Mouse (Mus musculus) liver, embryonic 14.5 days (tissue): ENCODE measurements around the gene Moap1.

Source experiments
- CTCF ChIP-seq: IDR thresholded peaks from 2 replicates; pipeline ENCODE4 v1.5.1; 2016; ENCODE audit warnings: antibody characterized with exemption, low read depth, control low read depth
- EP300 ChIP-seq: IDR thresholded peaks from 2 replicates; pipeline ENCODE4 v1.6.1; 2016; ENCODE audit warnings: antibody characterized with exemption, low read depth

DNA sequence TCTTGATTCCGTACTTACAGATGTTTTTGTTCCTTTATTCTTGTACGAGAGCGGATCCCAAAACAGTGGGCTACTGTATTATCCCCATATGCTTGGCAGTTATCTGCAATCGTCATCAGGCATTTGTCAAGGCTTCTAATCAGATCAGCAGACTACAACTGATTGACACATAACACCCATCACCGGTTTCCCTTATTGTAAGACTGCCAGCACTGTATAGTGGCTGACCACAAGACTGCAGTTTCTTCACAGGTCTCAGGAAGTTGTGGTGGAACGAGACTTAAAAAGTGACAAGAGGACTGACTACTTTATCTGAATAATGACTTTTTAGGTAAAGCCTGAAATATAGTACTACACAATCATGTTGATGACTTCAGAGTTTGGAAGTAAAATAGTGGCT, 1.4 kb upstream of the Moap1 start:
- TF ChIP-seq CTCF (0 out of 2 replicates have a peak, but pooled peaks have one; percentile 3), EP300 (no peak)
